Mouse (Mus musculus): ENCODE results near the gene Car6. TPM values are rescaled to one million over a fixed set of nuclear protein-coding genes. Genes with fewer than 3 reads are reported as not detected.

Car6 gene
- polyA plus RNA-seq, 1 experiment from 2014 or later = not detected

DNA sequence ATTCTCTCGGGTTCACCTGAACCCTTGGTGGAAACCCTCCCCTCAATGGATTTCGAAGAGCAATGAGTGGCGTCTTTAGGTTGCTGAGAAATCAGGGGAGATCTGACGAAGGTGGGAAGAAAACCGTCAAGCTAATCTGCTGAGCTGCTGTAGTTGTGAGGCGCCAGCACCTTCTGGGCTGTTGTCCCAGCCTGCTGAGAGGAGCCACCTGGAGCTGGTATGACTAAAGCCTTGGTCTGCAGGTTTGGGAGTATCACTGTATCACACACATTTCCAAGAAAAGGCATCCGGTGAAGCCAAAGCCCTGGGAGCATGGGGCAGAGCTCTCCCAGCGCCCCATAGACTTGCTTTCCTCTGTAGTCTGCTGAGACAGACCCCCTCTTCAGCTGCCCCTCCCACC lies 30.7 kb upstream of the Car6 start:
- H3K27ac ChIP-seq (ENCODE audit: low read depth, low read length) = no peak overlapping the region
- no peaks in the 10 kb centered on the region for H3K27me3 ChIP-seq (ENCODE audit: control insufficient read depth, insufficient read depth, low read length)
- H3K4me2 ChIP-seq (ENCODE audit: low read depth, low read length) = no peak overlapping the region
- no peaks in the 10 kb centered on the region for H3K36me3 ChIP-seq (ENCODE audit: control insufficient read depth, insufficient read depth, low read length)
- no peak overlapping the region for H3K9ac ChIP-seq (replicated peaks; ENCODE audit: low read depth, low read length)
- no peaks in the 10 kb centered on the region for H3K9me3 ChIP-seq (ENCODE audit: control insufficient read depth, low read length)
- WGBS = 50% methylated on average over 8 of the region's 8 CpGs
- ATAC-seq (ENCODE audit: low read depth) = no peak
- H3K4me3 ChIP-seq (ENCODE audit: low read depth, low read length) = no peak overlapping the region
- H3K4me1 ChIP-seq (ENCODE audit: control insufficient read depth, insufficient read depth, low read length) = peaks cover 7% of the 10 kb centered on the region

DNA sequence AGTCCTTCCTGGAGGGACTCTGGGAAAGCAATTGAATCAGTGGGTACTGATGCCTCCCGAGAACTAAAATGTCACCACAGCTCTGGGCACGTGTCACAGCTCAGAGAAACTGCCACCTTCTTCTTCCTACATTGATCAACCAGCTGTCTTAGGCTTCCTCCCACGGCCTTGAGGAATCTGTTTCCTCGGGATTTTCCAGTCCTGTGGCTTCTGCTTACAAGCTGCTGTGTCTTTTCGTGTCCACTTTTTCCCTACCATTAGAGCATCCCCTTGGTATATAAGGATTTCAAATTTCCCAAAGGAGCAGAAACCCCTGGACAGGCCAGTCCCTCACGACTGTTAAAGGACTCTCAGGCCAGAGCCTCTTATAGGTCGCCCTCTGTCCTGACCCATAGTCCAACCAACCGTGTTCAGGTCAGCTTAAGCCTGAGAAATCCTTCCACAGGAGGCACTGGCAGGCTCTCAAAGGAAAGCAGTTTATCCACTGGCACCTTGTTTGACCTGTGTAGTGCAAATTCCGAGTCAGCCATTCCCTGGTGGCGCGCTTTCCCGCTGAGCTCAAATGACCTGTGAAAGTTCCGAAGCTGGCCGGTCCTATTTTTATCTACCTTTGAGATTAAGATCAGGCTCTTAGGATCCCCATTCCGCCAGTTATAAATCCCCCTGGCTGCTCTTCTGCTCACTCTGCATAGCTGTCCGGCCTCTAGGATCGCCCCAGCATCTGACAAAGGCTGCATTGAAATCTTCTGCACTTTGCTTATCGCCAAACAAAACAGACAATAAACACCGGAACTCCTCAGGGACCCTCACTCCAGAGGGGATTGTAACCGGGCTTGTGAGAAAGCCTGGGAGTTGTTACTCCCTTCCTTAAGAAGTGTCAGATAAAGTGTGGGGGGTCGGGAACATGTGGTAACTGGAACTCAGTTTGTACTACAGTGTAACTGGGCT lies 29.6 kb upstream of the Car6 start:
- Histone ChIP-seq H3K4me2 (ENCODE audit: low read depth, low read length) (no peak overlapping the region), H3K4me3 (ENCODE audit: low read depth, low read length) (no peak overlapping the region), H3K9ac (replicated peaks; ENCODE audit: low read depth, low read length) (no peak overlapping the region), H3K36me3 (ENCODE audit: control insufficient read depth, insufficient read depth, low read length) (no peaks in the 10 kb centered on the region), H3K9me3 (ENCODE audit: control insufficient read depth, low read length) (no peaks in the 10 kb centered on the region), H3K27me3 (ENCODE audit: control insufficient read depth, insufficient read depth, low read length) (no peaks in the 10 kb centered on the region), H3K4me1 (ENCODE audit: control insufficient read depth, insufficient read depth, low read length) (peaks cover 10% of the 10 kb centered on the region), H3K27ac (ENCODE audit: low read depth, low read length) (0 out of 2 replicates have a peak overlapping the region, but pooled peaks have one; percentile 5)
- 4% methylated on average over 21 of the region's 21 CpGs for WGBS
- ATAC-seq (ENCODE audit: low read depth) = no peak

- 24% methylated on average over 12 of the region's 15 CpGs for WGBS
- Histone ChIP-seq H3K27me3 (ENCODE audit: control insufficient read depth, insufficient read depth, low read length) (no peaks in the 10 kb centered on the region), H3K27ac (ENCODE audit: low read depth, low read length) (no peak overlapping the region), H3K36me3 (ENCODE audit: control insufficient read depth, insufficient read depth, low read length) (no peaks in the 10 kb centered on the region), H3K4me2 (ENCODE audit: low read depth, low read length) (no peak overlapping the region), H3K4me3 (ENCODE audit: low read depth, low read length) (no peak overlapping the region), H3K4me1 (ENCODE audit: control insufficient read depth, insufficient read depth, low read length) (peaks cover 10% of the 10 kb centered on the region), H3K9me3 (ENCODE audit: control insufficient read depth, low read length) (no peaks in the 10 kb centered on the region), H3K9ac (replicated peaks; ENCODE audit: low read depth, low read length) (no peak overlapping the region)
- no peak for ATAC-seq (ENCODE audit: low read depth)
Measured at GRCm38 (mm10) chr4:150229747-150230390, 28.7 kb upstream of the Car6 start.

GRCm38 (mm10) chr4:150228581-150229348 lies 27.6 kb upstream of the Car6 start:
- Histone ChIP-seq H3K27me3 (ENCODE audit: control insufficient read depth, insufficient read depth, low read length) (no peaks in the 10 kb centered on the region), H3K4me1 (ENCODE audit: control insufficient read depth, insufficient read depth, low read length) (peaks cover 10% of the 10 kb centered on the region), H3K9ac (replicated peaks; ENCODE audit: low read depth, low read length) (no peak overlapping the region), H3K36me3 (ENCODE audit: control insufficient read depth, insufficient read depth, low read length) (no peaks in the 10 kb centered on the region), H3K27ac (ENCODE audit: low read depth, low read length) (no peak overlapping the region), H3K9me3 (ENCODE audit: control insufficient read depth, low read length) (no peaks in the 10 kb centered on the region), H3K4me2 (ENCODE audit: low read depth, low read length) (no peak overlapping the region), H3K4me3 (ENCODE audit: low read depth, low read length) (no peak overlapping the region)
- ATAC-seq (ENCODE audit: low read depth) = no peak
- 46% methylated on average over 7 of the region's 7 CpGs for WGBS

DNA sequence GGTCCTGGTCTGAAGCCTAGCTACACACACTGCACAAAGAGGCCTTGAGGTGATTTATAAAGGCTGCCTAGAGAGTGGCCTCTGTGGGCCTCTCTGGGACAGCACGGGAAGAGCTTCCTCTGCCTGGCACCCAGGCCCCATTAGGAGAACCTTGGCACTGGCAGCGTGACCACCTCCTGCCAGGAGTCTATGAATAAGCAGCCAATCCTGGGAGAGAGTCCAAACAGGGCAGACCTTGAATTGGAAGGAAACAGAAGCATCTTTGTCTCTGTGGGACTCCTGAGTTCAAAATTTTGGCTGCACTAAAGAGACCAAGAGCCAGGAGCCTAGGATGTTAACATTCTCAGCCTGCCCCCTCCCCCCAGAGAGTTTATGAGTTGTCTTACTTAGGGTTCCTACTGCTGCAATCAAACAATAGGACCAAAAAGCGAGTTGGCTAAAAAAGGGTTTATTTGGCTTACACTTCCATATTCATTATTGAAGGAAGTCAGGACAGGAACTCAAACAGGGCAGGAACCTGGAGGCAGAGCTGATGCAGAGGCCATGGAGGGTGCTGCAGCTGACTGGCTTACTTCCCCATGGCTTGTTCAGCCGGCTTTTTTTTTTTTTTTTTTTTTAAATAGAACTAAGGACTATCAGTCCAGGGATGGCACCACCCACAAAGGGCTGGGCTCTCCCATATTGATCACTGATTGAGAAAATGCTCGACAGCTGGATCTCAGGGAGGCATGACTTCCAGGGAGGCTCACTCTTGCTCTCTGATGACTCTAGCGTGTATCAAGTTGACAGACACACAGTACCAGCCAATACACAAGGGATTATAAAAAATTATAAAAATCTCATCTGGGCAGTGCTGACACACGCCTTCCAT lies 25.9 kb upstream of the Car6 start:
- no peak overlapping the region for H3K9ac ChIP-seq (replicated peaks; ENCODE audit: low read depth, low read length)
- no peaks in the 10 kb centered on the region for H3K36me3 ChIP-seq (ENCODE audit: control insufficient read depth, insufficient read depth, low read length)
- peaks cover 10% of the 10 kb centered on the region for H3K4me1 ChIP-seq (ENCODE audit: control insufficient read depth, insufficient read depth, low read length)
- H3K4me2 ChIP-seq (ENCODE audit: low read depth, low read length) = no peak overlapping the region
- H3K9me3 ChIP-seq (ENCODE audit: control insufficient read depth, low read length) = no peaks in the 10 kb centered on the region
- H3K4me3 ChIP-seq (ENCODE audit: low read depth, low read length) = no peak overlapping the region
- ATAC-seq (ENCODE audit: low read depth) = peak; percentile 94
- H3K27me3 ChIP-seq (ENCODE audit: control insufficient read depth, insufficient read depth, low read length) = no peaks in the 10 kb centered on the region
- H3K27ac ChIP-seq (ENCODE audit: low read depth, low read length) = peak overlapping the region; percentile 2; the same call in 1 of the 2 replicates
- WGBS = 34% methylated on average over 7 of the region's 7 CpGs

- 91% methylated on average over 1 of the region's 1 CpGs for WGBS
- H3K36me3 ChIP-seq (ENCODE audit: control insufficient read depth, insufficient read depth, low read length) = no peaks in the 10 kb centered on the region
- no peak overlapping the region for H3K27ac ChIP-seq (ENCODE audit: low read depth, low read length)
- no peak overlapping the region for H3K4me2 ChIP-seq (ENCODE audit: low read depth, low read length)
- H3K9me3 ChIP-seq (ENCODE audit: control insufficient read depth, low read length) = no peaks in the 10 kb centered on the region
- H3K27me3 ChIP-seq (ENCODE audit: control insufficient read depth, insufficient read depth, low read length) = no peaks in the 10 kb centered on the region
- no peak overlapping the region for H3K4me3 ChIP-seq (ENCODE audit: low read depth, low read length)
- H3K4me1 ChIP-seq (ENCODE audit: control insufficient read depth, insufficient read depth, low read length) = peaks cover 4% of the 10 kb centered on the region
- H3K9ac ChIP-seq (replicated peaks; ENCODE audit: low read depth, low read length) = no peak overlapping the region
- no peak for ATAC-seq (ENCODE audit: low read depth)
Measured at GRCm38 (mm10) chr4:150225700-150226099, 24.6 kb upstream of the Car6 start.

- no peaks in the 10 kb centered on the region for H3K9me3 ChIP-seq (ENCODE audit: control insufficient read depth, low read length)
- H3K36me3 ChIP-seq (ENCODE audit: control insufficient read depth, insufficient read depth, low read length) = no peaks in the 10 kb centered on the region
- 94% methylated on average over 4 of the region's 4 CpGs for WGBS
- H3K4me1 ChIP-seq (ENCODE audit: control insufficient read depth, insufficient read depth, low read length) = peaks cover 3% of the 10 kb centered on the region; the same call in 1 of the 2 replicates
- ATAC-seq (ENCODE audit: low read depth) = no peak
- H3K4me3 ChIP-seq (ENCODE audit: low read depth, low read length) = no peak overlapping the region
- no peaks in the 10 kb centered on the region for H3K27me3 ChIP-seq (ENCODE audit: control insufficient read depth, insufficient read depth, low read length)
- no peak overlapping the region for H3K27ac ChIP-seq (ENCODE audit: low read depth, low read length)
- no peak overlapping the region for H3K4me2 ChIP-seq (ENCODE audit: low read depth, low read length)
- H3K9ac ChIP-seq (replicated peaks; ENCODE audit: low read depth, low read length) = no peak overlapping the region
Measured at GRCm38 (mm10) chr4:150223830-150224229, 22.7 kb upstream of the Car6 start.

GRCm38 (mm10) chr4:150221017-150221640 lies 20.0 kb upstream of the Car6 start:
- no peak for ATAC-seq (ENCODE audit: low read depth)
- no peak overlapping the region for H3K9ac ChIP-seq (replicated peaks; ENCODE audit: low read depth, low read length)
- no peaks in the 10 kb centered on the region for H3K27me3 ChIP-seq (ENCODE audit: control insufficient read depth, insufficient read depth, low read length)
- no peaks in the 10 kb centered on the region for H3K9me3 ChIP-seq (ENCODE audit: control insufficient read depth, low read length)
- no peaks in the 10 kb centered on the region for H3K36me3 ChIP-seq (ENCODE audit: control insufficient read depth, insufficient read depth, low read length)
- no peak overlapping the region for H3K4me2 ChIP-seq (ENCODE audit: low read depth, low read length)
- no peak overlapping the region for H3K4me3 ChIP-seq (ENCODE audit: low read depth, low read length)
- H3K27ac ChIP-seq (ENCODE audit: low read depth, low read length) = no peak overlapping the region
- 50% methylated on average over 10 of the region's 10 CpGs for WGBS
- no peaks in the 10 kb centered on the region for H3K4me1 ChIP-seq (ENCODE audit: control insufficient read depth, insufficient read depth, low read length)

Data from neural tube, embryonic 14.5 days (tissue).